Mouse (Mus musculus) brain, embryonic 14.5 days (tissue): ENCODE measurements around the gene Sipa1l1.

Source experiments
- CTCF ChIP-seq: fragments of 200-500 bp; IDR thresholded peaks from 2 replicates; pipeline ENCODE4 v1.5.1; 2012; ENCODE audit warnings: inconsistent platforms, mild to moderate bottlenecking, moderate library complexity, borderline replicate concordance; ENCODE audit not compliant: insufficient read depth, insufficient read length; ENCODE audit errors: extremely low read depth
- POLR2A ChIP-seq: fragments of 200-500 bp; IDR thresholded peaks from 2 replicates; pipeline ENCODE4 v1.6.1; 2012; ENCODE audit warnings: mild to moderate bottlenecking, inconsistent platforms, borderline replicate concordance; ENCODE audit not compliant: poor library complexity, insufficient read depth, insufficient read length, severe bottlenecking; ENCODE audit errors: extremely low read depth

GRCm38 (mm10) chr12:82197207-82197606 is 28.1 kb downstream of the Sipa1l1 start:
- TF ChIP-seq POLR2A (no peak), CTCF (no peak)
